Mouse (Mus musculus): Measurements from ENCODE around the gene Dusp28.
"Not testable (repeated sequence)": the region's sequence is repeated elsewhere in the genome, so short reads cannot be mapped to it uniquely, and the experiment has no call there.

Dusp28 gene

DNA sequence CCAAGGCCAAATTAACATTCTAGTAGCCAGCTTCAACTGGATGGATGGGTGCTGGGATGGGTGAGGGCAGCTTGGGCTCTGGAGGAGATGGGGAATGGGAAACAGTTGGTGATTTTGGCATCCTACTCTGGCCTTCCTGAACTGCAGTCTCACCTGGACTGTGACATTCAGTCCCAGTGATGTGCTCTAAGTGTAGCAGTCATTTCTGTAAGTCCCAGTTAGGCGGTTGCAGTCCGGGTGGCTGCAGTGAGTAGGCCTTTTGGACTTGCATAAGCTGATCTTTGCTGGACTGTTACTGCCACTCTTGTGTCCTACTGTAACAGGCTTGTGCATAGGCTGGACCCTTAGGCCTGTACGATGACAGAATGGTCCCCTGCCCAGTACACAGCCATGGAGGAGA is 41.2 kb downstream of the Dusp28 start:
- no peak for DNase-seq

- peak; percentile 26 for DNase-seq
Measured at GRCm38 (mm10) chr1:92949426-92949825, 42.6 kb downstream of the Dusp28 start.

DNA sequence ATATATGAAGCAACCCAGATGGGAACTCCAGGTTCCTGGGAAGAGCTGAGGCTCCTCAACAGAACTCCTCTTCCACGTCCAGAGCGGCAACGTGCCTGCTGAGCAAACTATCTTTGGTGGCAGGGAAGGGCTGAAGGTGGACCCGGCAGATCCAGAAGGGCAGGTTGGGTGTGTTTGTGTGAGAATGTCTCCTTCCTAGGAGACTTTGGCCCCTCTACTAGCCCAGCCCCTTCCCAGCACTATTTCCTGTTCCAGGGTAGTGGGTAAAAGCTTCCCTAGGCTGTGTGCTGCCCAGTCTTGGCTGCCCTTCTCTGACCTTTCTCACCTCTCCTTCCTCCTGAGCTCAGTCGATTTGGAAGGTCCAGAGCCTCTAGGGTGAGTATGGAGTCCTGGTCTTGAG is 43.8 kb downstream of the Dusp28 start, which contains the start of gene Gpr35:
Gene Gpr35 (plus strand): TSS at position 259 of the 400 bp plus-strand sequence.
- no peak for DNase-seq

DNA sequence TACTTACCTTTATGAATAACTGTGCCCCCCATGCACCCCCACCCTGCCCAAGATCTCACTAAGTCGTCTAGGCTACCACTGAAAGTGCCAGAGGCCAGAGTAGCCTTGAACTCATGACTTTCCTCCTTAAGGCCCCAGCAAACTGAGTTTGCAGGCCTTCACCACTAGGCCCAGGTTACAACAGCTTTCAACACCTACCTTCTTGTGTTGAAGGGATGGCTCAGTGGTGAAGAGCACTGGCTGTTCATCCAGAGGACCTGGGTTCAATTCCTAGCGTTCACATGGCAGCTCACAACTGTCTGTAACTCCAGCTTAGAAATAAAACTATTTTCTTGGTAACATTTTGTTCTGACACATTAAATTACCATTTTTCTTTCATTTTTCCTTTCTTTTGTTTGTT is 46.9 kb downstream of the Dusp28 start:
- DNase-seq = no peak

DNA sequence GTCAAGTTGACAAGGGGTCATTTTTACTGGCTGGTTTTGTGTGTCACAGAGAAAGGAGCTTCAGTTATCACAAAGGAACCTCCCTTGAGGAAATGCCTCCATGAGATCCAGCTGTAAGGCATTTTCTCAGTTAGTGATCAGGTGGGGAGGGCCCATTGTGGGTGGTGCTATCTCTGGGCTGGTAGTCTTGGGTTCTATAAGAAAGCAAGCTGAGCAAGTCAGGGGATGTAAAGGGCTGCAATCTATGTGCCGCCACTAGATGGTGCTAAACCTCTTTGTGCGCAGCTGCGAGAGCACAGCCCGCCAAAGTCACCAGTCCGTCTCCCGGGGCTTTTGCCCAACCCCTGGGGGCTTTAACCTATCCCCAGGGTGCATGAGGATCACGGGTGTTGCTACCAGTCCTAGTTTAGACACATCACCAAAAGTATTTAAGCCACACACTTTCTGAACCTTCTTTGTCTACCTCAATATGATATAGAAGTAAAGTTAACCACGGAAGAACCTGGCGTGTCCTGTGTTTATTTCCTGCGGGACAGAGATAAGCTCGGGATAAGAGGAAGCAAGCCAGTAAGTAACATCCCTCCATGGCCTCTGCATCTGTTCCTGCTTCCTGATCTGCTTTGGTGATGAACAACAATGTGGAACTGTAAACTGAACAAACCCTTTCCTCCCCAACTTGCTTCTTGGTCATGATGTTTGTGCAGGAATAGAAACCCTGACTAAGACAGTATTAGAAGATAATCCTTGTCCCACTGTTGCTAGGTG is 50.0 kb downstream of the Dusp28 start:
- not testable (repeated sequence) for DNase-seq
